Mouse (Mus musculus) kidney, postnatal 10 days (tissue): Measurements from ENCODE around the gene Sik1.
A peak's percentile ranks its signal among the peaks of the same experiment; 100 is the strongest.

Experiments
- DNase-seq: peaks from one replicate; pipeline ENCODE4 v3.0.0; 2021; ENCODE audit warnings: mixed read lengths

Gene Sik1

DNA sequence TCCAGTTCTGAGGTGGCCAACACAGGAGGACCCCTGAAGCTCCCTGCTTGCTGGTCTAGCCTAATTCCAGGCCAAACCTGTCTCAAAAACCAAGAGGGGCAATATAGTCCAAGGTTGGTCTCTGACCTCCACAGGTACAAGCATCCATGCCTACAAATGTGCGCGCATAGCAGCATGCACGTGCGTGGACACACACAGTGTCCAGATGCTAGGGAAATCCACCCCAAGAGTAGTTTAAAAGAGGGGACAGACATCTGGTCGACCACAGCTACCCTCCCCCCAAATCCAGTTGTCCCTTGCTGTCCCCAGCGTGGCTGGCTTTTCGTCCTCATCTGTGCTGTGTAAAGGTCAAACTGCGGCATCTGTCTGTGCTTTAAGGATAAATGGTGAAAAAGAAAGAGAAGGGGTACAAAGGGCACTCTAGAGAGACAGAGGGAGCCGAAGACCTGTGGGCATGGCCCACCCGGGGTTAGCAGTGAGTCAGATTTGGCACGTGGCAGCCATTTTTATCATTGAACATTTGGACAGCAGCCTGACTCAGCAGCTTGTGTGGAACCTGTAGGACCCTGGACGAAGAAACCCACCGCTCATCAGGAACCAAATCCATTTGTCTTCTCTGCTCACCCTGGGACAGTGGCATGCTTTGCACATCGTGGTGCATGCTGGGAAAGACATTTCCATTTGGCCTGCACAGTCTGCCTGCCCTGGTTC lies 23.6 kb downstream of the Sik1 start:
- DNase-seq = no peak

GRCm38 (mm10) chr17:31831097-31831865 lies 24.3 kb downstream of the Sik1 start:
- DNase-seq = no peak

DNA sequence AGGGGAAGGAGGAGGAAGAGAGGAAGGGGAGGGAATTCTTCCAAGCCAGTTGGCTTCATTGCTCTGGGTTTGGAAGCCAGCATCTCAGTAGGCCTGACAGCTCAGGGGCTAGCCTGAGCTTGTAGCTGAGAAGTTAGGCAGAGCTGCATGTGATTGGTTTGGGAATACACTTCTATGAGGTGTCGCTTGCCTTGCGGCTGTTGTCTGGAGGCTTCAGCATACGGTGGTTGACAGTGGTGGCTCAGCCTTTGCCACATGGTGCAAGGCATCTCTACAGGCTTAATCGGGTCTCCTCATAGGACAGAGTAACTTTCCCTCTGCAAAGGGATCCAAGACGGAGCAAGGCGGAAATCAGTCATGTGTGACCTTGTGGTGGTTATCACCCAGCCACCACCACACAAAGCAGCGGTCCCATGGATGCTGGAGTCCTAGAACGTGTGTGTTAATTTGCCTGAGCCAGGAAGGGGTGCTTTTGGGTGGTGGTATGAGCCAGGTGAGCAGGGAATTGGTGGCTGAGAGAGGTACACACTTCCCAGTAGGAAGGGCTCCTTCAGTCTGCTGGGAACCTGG lies 25.0 kb downstream of the Sik1 start:
- no peak for DNase-seq

DNA sequence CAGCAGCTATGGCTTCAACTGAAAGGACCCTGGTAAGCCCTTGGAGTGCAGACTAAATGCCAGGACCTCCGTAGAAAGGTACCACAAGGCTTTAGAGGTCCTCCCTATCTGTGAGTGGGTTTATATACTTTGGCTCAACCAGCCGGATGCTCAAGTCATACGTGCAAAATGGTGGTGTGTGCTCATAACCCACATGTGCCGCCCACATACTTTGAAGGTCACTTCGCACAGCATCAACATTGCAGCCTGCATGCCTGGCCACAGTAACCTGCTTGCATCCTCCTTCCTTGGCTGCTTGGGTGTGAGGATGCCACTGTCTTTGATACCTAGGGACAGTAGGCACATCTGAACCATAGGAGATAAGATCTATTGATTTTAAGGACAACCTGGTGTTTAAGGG lies 26.7 kb downstream of the Sik1 start:
- DNase-seq = no peak

- DNase-seq = peak; percentile 69
Observed at GRCm38 (mm10) chr17:31828118-31828517, 27.5 kb downstream of the Sik1 start.

DNA sequence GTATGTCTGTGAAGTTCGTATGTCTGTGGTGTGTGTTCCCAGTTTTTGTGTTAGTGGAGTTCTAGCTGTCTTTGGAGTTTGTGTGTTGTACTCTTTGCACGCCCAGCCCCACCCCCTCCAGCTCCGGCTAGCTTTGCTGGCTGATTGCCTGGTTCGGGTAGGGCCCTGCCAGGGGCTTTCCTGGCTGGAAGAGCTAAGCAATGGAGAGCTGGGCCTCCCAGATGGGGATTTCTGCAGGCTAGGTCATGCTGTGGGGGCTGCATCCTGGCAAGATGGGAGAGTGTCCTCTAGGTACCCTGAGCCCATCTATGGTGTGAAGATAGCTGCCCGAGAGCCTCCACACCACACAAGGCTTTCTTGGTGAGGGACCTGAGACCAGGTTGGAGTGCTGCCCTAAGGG lies 28.4 kb downstream of the Sik1 start:
- DNase-seq = peak; percentile 92

DNA sequence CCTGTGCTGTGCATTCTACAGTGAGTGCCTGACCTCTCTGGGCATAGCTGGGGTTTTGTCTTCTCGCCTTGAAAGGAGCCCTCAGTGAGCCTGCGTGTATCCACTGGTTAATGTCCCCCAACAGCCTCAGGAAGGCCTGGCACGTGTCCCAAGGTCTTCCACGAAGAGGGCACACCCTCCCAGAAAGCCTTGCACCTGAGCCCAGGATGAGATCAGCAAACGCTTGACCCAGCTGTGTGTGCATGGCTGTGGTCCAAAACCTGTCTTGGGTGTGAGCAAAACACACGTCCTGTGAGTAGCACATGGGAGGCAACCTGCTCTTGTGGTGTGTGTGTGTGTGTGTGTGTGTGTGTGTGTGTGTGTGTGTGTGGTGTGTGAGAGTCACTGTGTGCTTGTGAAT lies 28.9 kb downstream of the Sik1 start:
- DNase-seq = peak; percentile 73

- DNase-seq = no peak
Observed at GRCm38 (mm10) chr17:31825678-31826077, 29.9 kb downstream of the Sik1 start.

- DNase-seq = no peak
Observed at GRCm38 (mm10) chr17:31824812-31825211, 30.8 kb downstream of the Sik1 start.

GRCm38 (mm10) chr17:31821136-31821933 lies 34.3 kb downstream of the Sik1 start:
- peak; percentile 43 for DNase-seq

DNA sequence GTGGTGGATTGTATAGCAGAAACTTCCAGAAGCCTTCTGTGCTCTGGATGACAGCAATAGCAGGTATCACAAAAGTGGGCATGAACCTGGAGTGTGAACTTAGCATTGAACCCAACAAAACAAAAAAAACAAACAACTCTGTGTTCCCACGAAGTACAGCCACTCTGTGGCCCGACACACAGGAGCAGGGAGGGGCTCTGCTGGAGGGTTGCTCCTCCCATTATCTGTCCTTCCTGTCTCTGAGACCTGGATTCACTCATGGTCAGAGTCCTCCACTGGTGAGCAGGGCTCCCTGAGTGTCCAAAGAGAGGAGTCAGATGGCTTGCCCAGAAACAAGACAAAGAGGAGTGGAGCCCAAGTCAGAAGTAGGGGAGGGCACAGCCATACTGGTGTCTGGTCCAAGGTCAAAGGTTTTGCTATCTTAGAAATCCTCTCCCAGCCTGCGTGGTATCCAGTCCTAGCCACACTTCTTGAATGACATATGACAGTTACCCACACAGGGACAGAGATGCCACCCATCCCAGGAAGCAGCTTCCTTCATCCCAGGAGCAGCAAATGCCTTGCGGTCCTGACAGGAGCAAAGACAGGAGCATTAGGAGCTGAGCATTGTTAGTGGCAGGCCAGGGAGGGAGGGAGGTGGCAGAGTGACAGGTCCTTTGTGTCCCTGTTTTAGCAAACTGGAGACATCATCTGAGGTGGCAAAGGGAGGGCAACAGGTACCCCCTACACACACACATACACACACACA lies 35.3 kb downstream of the Sik1 start:
- no peak for DNase-seq

- DNase-seq = no peak
Observed at GRCm38 (mm10) chr17:31819372-31819771, 36.2 kb downstream of the Sik1 start.

DNA sequence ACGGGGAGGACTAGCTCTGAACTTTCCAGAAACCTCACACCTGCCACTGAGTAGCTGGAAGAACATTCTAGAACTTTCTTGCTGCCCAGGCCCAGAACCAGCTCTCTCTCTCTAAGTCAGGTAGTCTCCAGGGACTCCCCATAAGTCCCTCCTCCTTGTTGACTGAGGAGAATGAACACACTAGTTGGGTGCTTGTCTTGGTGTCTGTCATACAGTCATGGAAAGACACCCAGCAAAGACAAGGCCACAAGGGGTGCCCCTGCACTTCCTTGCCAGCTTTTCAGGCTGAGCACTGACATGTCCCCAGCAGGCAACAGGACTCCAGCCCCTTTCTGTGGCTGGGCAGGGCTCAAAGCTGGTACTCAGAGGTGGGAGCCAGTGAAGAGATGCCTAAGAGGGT lies 37.8 kb downstream of the Sik1 start:
- DNase-seq = no peak

- DNase-seq = no peak
Observed at GRCm38 (mm10) chr17:31817203-31817602, 38.4 kb downstream of the Sik1 start.

DNA sequence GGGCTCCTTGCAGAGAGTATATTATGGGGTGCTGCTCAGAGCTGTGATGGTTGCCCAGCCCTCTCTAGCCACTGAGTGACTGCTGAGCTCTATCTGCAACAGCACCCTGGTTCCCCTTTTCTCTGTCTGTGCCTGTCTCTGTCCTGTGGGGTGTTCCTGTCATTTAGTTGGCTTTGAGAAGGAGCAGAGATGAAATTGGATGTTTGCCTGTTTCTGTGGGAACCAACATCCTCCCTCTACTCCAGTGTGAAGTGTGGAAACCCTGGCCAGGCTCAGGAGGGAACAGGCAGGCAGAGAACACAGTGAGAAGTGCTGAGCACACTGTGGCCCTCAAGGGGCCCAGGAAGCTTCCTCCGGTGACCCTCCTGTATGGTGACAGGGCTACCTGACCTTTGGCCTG lies 40.8 kb downstream of the Sik1 start:
- DNase-seq = no peak

DNA sequence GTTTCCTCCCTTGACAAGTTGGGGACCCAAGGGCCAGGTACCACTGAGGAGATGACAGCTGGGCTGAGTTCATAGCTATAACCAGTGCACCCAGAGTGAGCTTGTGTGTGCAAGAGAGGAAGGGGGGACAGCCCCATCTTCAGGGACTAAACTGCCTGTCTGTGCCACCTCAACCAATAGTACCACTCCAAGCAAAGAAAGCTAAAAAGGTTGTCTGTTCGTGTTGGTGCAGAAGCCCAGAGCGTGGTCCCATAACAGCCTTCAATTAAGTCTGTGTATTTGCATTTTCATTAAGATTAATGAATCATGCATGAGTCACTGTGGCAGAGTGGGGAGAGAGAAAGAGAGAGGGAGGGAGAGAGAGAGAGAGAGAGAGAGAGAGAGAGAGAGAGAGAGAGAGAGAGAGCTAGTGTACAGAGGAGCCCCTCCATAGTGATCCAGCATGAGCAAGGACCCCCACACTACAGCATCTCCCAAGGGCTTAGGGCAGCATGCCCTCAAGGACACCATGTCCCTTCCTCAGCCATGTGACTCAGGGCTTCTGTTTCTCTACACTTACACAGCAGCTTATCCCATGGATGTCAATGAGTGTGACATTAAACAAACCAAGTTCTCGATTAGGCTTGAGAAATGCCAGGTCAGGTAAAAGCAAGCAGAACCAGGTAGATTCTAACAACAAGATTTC lies 41.5 kb downstream of the Sik1 start:
- DNase-seq = no peak

DNA sequence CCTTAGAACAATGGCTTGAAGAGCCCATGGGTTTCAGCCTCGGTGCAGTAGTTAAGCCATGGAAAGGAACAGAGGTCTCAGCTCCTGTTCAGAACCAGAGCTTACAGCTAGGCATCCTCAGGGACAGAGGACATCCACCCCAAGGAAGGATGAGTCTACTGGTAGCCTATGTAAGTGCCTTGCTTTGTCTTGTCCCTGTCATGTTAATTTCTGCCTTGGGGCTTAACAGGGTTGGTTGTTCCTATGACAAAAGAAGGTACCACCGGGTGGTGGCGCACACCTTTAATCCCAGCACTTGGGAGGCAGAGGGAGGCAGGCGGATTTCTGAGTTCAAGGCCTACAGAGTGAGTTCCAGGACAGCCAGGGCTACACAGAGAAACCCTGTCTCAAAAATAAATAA lies 44.3 kb downstream of the Sik1 start:
- DNase-seq = no peak

GRCm38 (mm10) chr17:31809894-31810293 lies 45.7 kb downstream of the Sik1 start:
- DNase-seq = no peak

- DNase-seq = no peak
Observed at GRCm38 (mm10) chr17:31809136-31809535, 46.5 kb downstream of the Sik1 start.

DNA sequence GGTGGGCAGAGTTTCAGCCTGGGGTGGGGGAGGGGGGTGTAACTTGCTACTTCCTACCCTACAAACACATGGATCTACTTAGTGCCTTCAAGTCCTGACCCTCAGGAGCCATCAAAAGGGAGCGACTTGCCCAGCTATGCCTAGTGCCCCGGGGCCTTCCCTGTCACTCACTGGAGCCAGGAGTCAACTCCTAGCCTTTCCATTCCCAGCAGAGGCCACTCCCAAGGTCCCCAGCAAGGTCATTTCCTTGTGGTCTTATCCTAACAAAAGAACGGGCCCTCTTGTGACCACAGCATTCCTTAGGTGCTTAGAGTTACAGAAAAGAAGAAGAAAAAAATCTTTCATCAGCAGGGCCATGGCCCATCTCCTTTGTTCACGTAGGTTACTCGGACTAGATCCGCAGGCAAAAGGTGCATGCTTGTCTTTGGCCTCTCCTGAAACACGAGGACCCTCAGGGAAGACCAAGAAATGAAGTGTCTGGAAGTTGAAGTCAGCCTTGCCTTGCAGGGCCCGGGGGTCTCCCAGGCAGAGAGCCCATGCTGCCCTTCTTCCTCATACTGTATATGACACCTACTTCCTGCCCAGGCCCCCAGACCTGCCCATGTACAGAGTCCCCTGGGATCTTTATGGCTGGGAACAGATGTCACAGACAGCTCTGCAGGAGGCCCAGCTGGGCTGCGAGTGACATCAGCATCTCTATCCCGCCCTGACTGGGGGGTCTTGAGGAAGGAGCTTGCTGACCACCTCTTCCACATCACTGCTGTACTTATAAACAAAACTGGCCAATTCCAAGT lies 47.3 kb downstream of the Sik1 start:
- peak; percentile 60 for DNase-seq

GRCm38 (mm10) chr17:31806496-31806895 lies 49.1 kb downstream of the Sik1 start:
- DNase-seq = no peak
